Mouse (Mus musculus): ENCODE results near the gene Prss43. TPM values are rescaled to one million over a fixed set of nuclear protein-coding genes. Genes with fewer than 3 reads are reported as not detected.

Gene Prss43
- not detected for total RNA-seq (2023)

DNA sequence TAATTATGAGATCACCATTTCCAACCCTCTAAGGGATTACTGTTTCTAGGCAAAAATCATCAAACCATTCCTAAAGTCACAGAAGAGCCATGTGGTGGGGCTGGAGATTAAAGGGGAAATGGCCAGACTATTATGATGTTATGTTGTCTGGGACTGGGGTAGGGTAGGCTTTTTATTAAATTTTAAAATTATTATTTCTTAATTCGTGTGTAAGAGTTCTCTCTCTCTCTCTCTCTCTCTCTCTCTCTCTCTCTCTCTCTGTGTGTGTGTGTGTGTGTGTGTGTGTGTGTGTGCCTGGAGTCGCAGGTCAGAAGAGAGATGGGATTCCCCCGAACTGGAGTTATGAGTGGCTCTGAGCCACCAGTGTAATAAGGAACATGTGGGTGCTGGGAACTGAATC lies at the start of gene Prss43:
Gene Prss43, plus strand, starts transcription at position 301 of the 400 bp plus-strand sequence.

DNA sequence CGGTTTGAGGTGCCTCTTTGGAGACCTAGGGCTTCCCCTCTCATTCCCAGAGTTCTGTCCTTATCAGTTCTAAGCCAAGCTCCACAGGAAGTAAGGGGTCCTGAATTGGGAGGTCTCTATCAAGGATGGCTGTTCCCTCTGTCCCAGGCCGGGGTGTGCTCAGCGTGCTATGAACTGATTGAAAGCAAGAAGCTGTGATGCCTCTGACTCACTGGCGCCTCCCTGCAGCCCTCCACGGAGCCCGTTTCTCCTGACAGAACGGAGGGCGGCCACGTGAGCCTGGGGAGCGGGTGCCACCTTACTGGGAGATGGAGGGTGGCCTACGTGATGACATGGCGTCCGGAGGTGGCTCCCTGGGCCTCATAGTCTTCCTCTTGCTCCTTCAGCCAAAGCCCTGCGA lies 28.6 kb upstream of the Prss43 start, which contains the start of gene Prss42:
Gene Prss42, plus strand, starts transcription at position 301 of the 400 bp plus-strand sequence.

GRCm38 (mm10) chr9:110813789-110814188 lies 12.7 kb upstream of the Prss43 start, which contains the start of gene Prss44:
Gene Prss44 (plus strand): TSS chr9:110813994.

GRCm38 (mm10) chr9:110834411-110834810 lies 7.9 kb downstream of the Prss43 start, which contains the start of gene Prss45:
Gene Prss45 (plus strand): TSS chr9:110834588.

GRCm38 (mm10) chr9:110844206-110844605 lies 17.7 kb downstream of the Prss43 start, which contains the start of gene Prss46:
Gene Prss46 (plus strand): TSS chr9:110844506.

DNA sequence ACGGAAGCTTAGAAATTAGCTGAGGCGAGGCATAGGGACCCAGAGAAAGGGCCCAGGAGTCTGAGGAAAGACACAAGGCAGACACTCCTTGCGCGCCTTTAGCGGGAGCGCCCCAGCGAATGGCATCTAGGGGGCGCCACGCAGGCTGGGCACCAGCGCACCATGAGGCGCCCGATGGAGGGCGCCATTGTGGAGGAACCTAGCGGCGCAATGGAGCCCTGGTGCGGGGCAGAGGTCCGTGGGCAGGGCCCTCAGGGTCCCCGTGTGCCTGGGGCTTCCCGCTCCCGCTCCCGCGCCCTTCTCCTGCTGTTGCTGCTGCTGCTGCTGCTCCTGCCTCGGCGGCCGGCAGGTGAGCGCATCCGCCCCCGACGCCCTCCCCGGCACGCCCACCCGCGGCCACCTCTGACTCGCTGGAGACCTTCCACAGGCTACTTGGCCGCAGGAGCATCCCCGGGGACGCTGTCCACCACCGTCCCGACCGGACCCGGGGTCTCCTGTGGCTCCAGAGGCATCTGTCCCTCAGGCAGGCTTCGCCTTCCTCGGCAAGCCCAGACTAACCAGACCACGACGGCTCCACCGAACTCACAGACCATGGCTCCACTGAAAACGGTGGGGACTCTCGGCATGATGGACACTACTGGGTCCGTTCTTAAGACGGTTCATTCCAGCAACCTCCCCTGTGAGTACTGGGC lies 31.4 kb downstream of the Prss43 start, which contains the start of gene Prss50:
Gene Prss50, plus strand, starts transcription at position 187 of the 692 bp plus-strand sequence.

DNA sequence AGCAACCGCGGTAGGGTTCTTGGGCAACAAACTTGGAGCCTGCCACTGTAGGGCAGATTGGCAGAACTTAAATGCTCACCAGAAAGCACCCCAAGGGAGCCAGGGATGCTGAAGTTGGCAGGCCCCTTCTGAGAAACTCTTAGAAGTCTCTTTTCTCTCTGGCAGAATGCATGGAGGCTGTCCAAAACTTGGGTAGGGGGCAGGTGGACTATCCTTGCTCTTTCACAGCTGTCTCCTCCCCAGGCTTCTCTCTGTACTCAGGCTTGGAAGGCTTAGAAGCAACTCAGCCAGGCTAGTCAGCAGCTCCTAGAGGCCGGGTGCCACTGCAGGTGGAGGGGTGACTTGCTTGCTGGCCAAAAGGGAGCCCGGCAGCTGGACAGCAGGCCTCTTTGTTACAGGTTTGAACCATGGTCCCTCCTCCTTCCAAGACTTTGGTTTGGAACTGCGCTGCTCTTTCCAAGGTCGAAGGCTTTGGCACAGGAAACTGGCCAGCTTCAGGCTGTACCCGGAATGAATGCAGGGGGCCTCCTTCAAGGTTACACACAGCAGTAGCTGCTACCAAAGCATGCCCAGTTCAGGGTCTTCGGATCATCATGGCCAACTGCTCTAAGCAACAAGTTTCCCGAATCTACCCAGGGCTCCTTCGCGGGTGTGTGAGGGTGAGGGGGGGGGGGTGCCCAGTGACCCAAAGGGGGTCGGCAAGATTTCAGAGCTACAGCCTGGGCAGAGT lies 52.9 kb downstream of the Prss43 start, which contains the start of gene Als2cl:
Gene Als2cl, plus strand, starts transcription at position 680 of the 730 bp plus-strand sequence.

DNA sequence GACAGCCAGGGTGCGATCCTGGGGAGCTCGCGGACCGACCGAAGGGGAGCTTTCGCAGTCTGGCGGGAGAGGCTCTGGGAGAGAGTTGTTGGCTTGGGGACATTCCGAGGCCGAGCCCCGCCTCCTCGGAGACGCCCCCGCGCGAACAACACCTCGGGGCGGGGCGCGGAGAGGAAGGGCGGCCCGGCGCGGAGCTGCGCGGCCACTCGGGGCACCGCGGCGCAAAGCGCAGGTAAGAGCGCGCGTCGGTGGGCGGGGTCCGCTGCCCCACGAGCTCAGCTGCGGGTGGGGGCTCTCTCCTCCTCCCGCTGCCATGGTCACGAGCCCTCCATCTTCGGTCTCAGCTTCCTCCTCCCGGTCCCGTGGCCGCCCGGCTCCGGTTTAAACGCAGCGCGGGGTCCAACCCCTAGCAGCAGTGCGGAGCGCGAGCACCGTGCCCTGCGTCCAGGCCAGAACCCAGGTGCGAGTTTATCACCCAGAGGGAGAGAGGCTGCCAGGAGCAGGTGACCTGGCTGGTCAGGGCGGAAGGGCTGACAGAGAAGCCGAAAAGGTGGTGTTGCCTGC lies 53.6 kb downstream of the Prss43 start, which contains the start of gene Tmie:
Gene Tmie, minus strand, starts transcription at position 116 of the 564 bp plus-strand sequence.

Other genes starting within 250 kb of the Prss43 start
- gene Nradd, start 202.2 kb upstream of the Prss43 start, total RNA-seq (2023) = 5.8 TPM
- 85.6 TPM for gene Nbeal2, start 172.5 kb upstream of the Prss43 start, total RNA-seq (2023)
- gene Ccdc12, start 170.2 kb upstream of the Prss43 start, total RNA-seq (2023) = 86.0 TPM
- gene Myl3, start 84.8 kb upstream of the Prss43 start, total RNA-seq (2023) = not detected
- gene Pth1r, start 79.5 kb upstream of the Prss43 start, total RNA-seq (2023) = not detected
- gene Prss42, start 28.5 kb upstream of the Prss43 start, total RNA-seq (2023) = not detected
- not detected for gene Prss44, start 12.7 kb upstream of the Prss43 start, total RNA-seq (2023)
- not detected for gene Prss45, start 7.9 kb downstream of the Prss43 start, total RNA-seq (2023)
- not detected for gene Prss46, start 17.8 kb downstream of the Prss43 start, total RNA-seq (2023)
- gene Prss50, start 31.3 kb downstream of the Prss43 start, total RNA-seq (2023) = not detected
- gene Als2cl, start 53.2 kb downstream of the Prss43 start, total RNA-seq (2023) = 486 TPM
- gene Tmie, start 53.4 kb downstream of the Prss43 start, total RNA-seq (2023) = 42.9 TPM
- 4.0 TPM for gene Fam240a, start 90.2 kb downstream of the Prss43 start, total RNA-seq (2023)
- gene Tdgf1, start 119.5 kb downstream of the Prss43 start, total RNA-seq (2023) = 1.9 TPM
- not detected for gene Lrrc2, start 124.9 kb downstream of the Prss43 start, total RNA-seq (2023)
- not detected for gene Rtp3, start 163.9 kb downstream of the Prss43 start, total RNA-seq (2023)
- 5.2 TPM for gene Ltf, start 192.6 kb downstream of the Prss43 start, total RNA-seq (2023)
- 7.6 TPM for gene Ccrl2, start 230.8 kb downstream of the Prss43 start, total RNA-seq (2023)

All from CD8-positive naive resting alpha-beta T cell, adult 57 days (primary cell).